Mouse (Mus musculus) heart, postnatal 36 days (tissue): ENCODE results near the gene Lrrc29. TPM values are rescaled to one million over a fixed set of nuclear protein-coding genes. Genes with fewer than 3 reads are reported as not detected.
A peak's percentile ranks its signal among the peaks of the same experiment; 100 is the strongest.
"Not testable (repeated sequence)": the region's sequence is repeated elsewhere in the genome, so short reads cannot be mapped to it uniquely, and the experiment has no call there.

Experiments used
- DNase-seq, 2 experiments: peaks; one replicate each; pipeline ENCODE4 v3.0.0; 2021 to 2022
- intact Hi-C: fragments of 180-260 bp; cut with DNase I; formaldehyde crosslinking; loops from one replicate; pipeline ENCODE4 v1.15.1; 2025
- total RNA-seq, 2 experiments: library from RNA; stranded (reverse); gene quantifications; 2 replicates each; pipeline ENCODE4 v1.2.3; 2021

Lrrc29 gene
- total RNA-seq, 2 experiments from 2014 or later = 1.2 to 1.3 TPM

GRCm38 (mm10) chr8:105293405-105293804, 32.7 kb downstream of the Lrrc29 start:
- DNase-seq = no peak
- intact Hi-C loops = no loop called here

GRCm38 (mm10) chr8:105292471-105292870, 33.6 kb downstream of the Lrrc29 start:
- no peak for DNase-seq
- intact Hi-C loops = no loop called here

GRCm38 (mm10) chr8:105291802-105292201, 34.3 kb downstream of the Lrrc29 start:
- intact Hi-C loops, DNase-seq: not testable (repeated sequence)

GRCm38 (mm10) chr8:105291364-105291763, 34.7 kb downstream of the Lrrc29 start:
- DNase-seq, intact Hi-C loops: not testable (repeated sequence)

- intact Hi-C loops = no loop called here
- DNase-seq = peak; percentile 91 to 94
Observed at GRCm38 (mm10) chr8:105290554-105291314, 35.3 kb downstream of the Lrrc29 start.

GRCm38 (mm10) chr8:105289805-105290460, 36.1 kb downstream of the Lrrc29 start, which contains the start of gene 4931428F04Rik:
4931428F04Rik (minus strand) TSS chr8:105289864.
- intact Hi-C loops = loop anchor here (2.0 kb wide), 1 partner anchor 25 kb away; the partner anchor contains the start of genes Fbxl8 and Tradd
- no peak for DNase-seq

- intact Hi-C loops = loop anchor here (2.0 kb wide), 1 partner anchor 24 kb away; the partner anchor contains the start of genes Fbxl8 and Tradd
- peak; percentile 91 to 92 for DNase-seq
Observed at GRCm38 (mm10) chr8:105288958-105289732, 36.9 kb downstream of the Lrrc29 start.

- intact Hi-C loops = loop anchor here (2.0 kb wide), 1 partner anchor 23 kb away; the partner anchor contains the start of genes Fbxl8 and Tradd
- DNase-seq = no peak
Observed at GRCm38 (mm10) chr8:105288231-105288630, 37.8 kb downstream of the Lrrc29 start.

GRCm38 (mm10) chr8:105286907-105287306, 39.2 kb downstream of the Lrrc29 start:
- intact Hi-C loops = no loop called here
- DNase-seq = no peak

- DNase-seq = no peak
- intact Hi-C loops = no loop called here
Observed at GRCm38 (mm10) chr8:105285514-105285913, 40.6 kb downstream of the Lrrc29 start.

- peak; percentile 52 to 59 for DNase-seq
- intact Hi-C loops = no loop called here
Observed at GRCm38 (mm10) chr8:105283074-105283473, 43.0 kb downstream of the Lrrc29 start.

- intact Hi-C loops = no loop called here
- DNase-seq = no peak
Observed at GRCm38 (mm10) chr8:105282239-105282638, 43.8 kb downstream of the Lrrc29 start.

- intact Hi-C loops = loop anchor here (2.0 kb wide), 1 partner anchor 23 kb away; no protein-coding TSS in a partner anchor
- DNase-seq = no peak
Observed at GRCm38 (mm10) chr8:105281821-105282220, 44.3 kb downstream of the Lrrc29 start.

GRCm38 (mm10) chr8:105280567-105280966, 45.5 kb downstream of the Lrrc29 start:
- intact Hi-C loops = loop anchor here (2.0 kb wide), 1 partner anchor 22 kb away; no protein-coding TSS in a partner anchor
- DNase-seq = no peak

- intact Hi-C loops = loop anchor here (10.0 kb wide), 1 partner anchor 624 kb away; no protein-coding TSS in a partner anchor
- peak; percentile 73 to 75 for DNase-seq
Observed at GRCm38 (mm10) chr8:105278911-105279334, 47.2 kb downstream of the Lrrc29 start.

- intact Hi-C loops = loop anchor here (10.0 kb wide), 1 partner anchor 622 kb away; no protein-coding TSS in a partner anchor
- DNase-seq = peak; percentile 57 to 60
Observed at GRCm38 (mm10) chr8:105276292-105277120, 49.6 kb downstream of the Lrrc29 start.

- intact Hi-C loops = loop anchor here (10.0 kb wide), 1 partner anchor 621 kb away; no protein-coding TSS in a partner anchor
- DNase-seq = no peak
Observed at GRCm38 (mm10) chr8:105275840-105276239, 50.2 kb downstream of the Lrrc29 start, which contains the start of gene Nol3. Nol3 (plus strand) TSS chr8:105276140.

- intact Hi-C loops = loop anchor here (10.0 kb wide), 1 partner anchor 621 kb away; no protein-coding TSS in a partner anchor
- DNase-seq = no peak
Observed at GRCm38 (mm10) chr8:105275387-105275786, 50.7 kb downstream of the Lrrc29 start.

GRCm38 (mm10) chr8:105270916-105271186, 55.2 kb downstream of the Lrrc29 start:
- intact Hi-C loops = loop anchor here (10.0 kb wide), 1 partner anchor 616 kb away; no protein-coding TSS in a partner anchor

More at GRCm38 (mm10) chr8:105270916-105271186, 55.2 kb downstream of the Lrrc29 start:
- no peak for DNase-seq
